Mouse (Mus musculus): ENCODE measurements at regions not wholly inside any gene's neighbourhood (a gene's known extent, or its start where the extent isn't known, plus 50 kb on each side); places are given as distances from the start of the nearest gene placed in this dataset.
A peak's percentile ranks its signal among the peaks of the same experiment; 100 is the strongest.

DNA sequence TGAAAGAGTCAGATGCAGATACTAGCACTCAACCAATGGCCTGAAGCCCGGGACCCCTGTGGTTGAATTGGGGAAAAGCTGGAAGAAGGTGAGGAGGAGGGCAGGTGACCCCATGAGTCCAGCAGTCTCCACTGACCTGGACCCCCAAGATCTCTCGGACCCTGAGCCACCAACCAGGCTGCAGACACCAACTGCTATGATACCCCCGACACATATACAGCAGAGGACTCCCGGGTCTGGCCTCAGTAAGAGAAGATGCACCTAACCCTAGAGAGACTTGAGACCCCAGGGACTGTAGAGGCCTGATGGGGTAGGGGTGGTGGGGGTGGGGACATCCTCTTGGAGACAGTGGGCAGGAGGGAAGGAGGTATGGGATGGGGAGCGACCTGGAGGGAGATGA, 289.5 kb downstream of the Cxxc4 start:
- peak; percentile 43; the same call in 1 of the 2 replicates for ATAC-seq (ENCODE audit: low FRiP score)
- no peaks in the 10 kb centered on the region for H3K4me1 ChIP-seq (replicated peaks; ENCODE audit: control insufficient read depth, insufficient read depth, low read length)
- H3K4me3 ChIP-seq (ENCODE audit: low read depth, low read length) = no peak overlapping the region
- no peak overlapping the region for H3K4me2 ChIP-seq (replicated peaks; ENCODE audit: low read depth, low read length)
- H3K9me3 ChIP-seq (ENCODE audit: control insufficient read depth, low read length) = no peaks in the 10 kb centered on the region
- no peaks in the 10 kb centered on the region for H3K27me3 ChIP-seq (ENCODE audit: control insufficient read depth, insufficient read depth, low read length)
- no peak for DNase-seq (ENCODE audit: low spot score)
- no peaks in the 10 kb centered on the region for H3K36me3 ChIP-seq (ENCODE audit: control insufficient read depth, insufficient read depth, low read length)
- H3K27ac ChIP-seq (ENCODE audit: low read depth, low read length) = no peak overlapping the region
- 88% methylated on average over 5 of the region's 5 CpGs for WGBS
- no peak overlapping the region for H3K9ac ChIP-seq (ENCODE audit: low read depth, low read length)

DNA sequence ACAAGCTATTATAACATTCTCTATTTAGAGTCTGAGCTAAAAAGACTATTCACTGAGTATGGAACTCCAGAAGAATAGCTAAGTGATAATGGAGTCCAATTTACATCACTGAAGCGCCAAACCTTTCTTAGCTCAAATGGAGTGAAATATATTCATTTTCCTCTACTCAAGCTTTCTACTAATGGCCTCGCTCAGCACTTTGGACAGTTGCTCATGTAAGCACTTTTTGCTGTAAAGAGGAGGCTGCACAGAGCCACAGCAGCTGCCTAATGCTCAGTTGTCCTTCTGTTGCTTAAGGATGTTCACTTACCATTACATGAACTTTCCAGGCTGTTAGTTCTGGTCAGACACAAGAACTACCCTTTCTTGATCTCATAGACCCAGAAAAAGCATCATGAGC, 268.7 kb upstream of the Tacr3 start:
- no peak for DNase-seq (ENCODE audit: low spot score)
- Histone ChIP-seq H3K4me1 (replicated peaks; ENCODE audit: control insufficient read depth, insufficient read depth, low read length) (no peaks in the 10 kb centered on the region), H3K36me3 (ENCODE audit: control insufficient read depth, insufficient read depth, low read length) (no peaks in the 10 kb centered on the region), H3K9me3 (ENCODE audit: control insufficient read depth, low read length) (no peaks in the 10 kb centered on the region), H3K27ac (ENCODE audit: low read depth, low read length) (no peak overlapping the region), H3K4me2 (replicated peaks; ENCODE audit: low read depth, low read length) (no peak overlapping the region), H3K4me3 (ENCODE audit: low read depth, low read length) (no peak overlapping the region), H3K9ac (ENCODE audit: low read depth, low read length) (no peak overlapping the region), H3K27me3 (ENCODE audit: control insufficient read depth, insufficient read depth, low read length) (no peaks in the 10 kb centered on the region)
- 83% methylated on average over 2 of the region's 2 CpGs for WGBS
- no peak for ATAC-seq (ENCODE audit: low FRiP score)

DNA sequence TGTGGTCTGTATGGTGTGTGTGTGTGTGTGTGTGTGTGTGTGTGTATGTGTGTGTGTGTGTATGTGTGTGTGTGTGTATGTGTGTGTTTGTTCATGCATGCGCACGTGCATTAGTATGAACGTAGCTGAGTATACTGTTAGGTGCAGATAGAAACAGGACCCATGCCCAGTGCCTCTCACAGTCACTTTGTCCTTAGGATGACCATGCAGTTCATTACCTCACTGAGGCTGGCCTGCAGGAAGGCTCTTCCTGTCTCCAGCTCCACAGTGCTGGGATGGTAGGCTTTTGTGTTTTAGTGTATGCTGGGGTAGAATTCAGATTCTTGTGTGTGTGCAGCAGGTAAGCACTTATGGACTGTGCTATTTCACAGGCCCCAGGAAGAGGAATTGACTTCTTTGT, 250.0 kb upstream of the Tacr3 start:
- Histone ChIP-seq H3K4me2 (replicated peaks; ENCODE audit: low read depth, low read length) (no peak overlapping the region), H3K4me3 (ENCODE audit: low read depth, low read length) (no peak overlapping the region), H3K9me3 (ENCODE audit: control insufficient read depth, low read length) (no peaks in the 10 kb centered on the region), H3K9ac (ENCODE audit: low read depth, low read length) (no peak overlapping the region), H3K4me1 (replicated peaks; ENCODE audit: control insufficient read depth, insufficient read depth, low read length) (no peaks in the 10 kb centered on the region), H3K27ac (ENCODE audit: low read depth, low read length) (no peak overlapping the region), H3K36me3 (ENCODE audit: control insufficient read depth, insufficient read depth, low read length) (no peaks in the 10 kb centered on the region), H3K27me3 (ENCODE audit: control insufficient read depth, insufficient read depth, low read length) (no peaks in the 10 kb centered on the region)
- DNase-seq (ENCODE audit: low spot score) (no peak), ATAC-seq (ENCODE audit: low FRiP score) (0 out of 2 replicates have a peak, but pooled peaks have one; percentile 45)
- WGBS = 93% methylated on average over 3 of the region's 3 CpGs

DNA sequence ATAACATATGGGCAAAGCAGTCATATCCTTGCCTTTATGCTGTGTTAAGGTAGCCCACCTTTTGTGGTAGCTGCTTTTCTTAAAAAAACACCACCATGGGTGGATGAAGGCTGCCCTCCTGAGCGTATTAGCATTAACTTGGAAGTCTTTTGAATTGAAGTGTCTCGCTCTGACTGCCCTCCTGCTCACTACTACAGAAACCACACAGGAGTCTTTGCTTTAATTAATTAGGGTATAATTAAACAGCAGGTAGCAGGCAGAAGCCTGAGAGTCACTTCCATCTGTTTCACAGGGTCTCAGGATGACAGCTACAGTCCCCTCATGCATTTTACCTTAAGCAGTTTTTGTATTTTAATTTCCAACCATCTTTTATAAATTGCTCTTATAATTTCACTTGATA, 240.2 kb upstream of the Tacr3 start:
- no peak overlapping the region for H3K27ac ChIP-seq (ENCODE audit: low read depth, low read length)
- H3K36me3 ChIP-seq (ENCODE audit: control insufficient read depth, insufficient read depth, low read length) = no peaks in the 10 kb centered on the region
- DNase-seq (ENCODE audit: low spot score) = no peak
- no peaks in the 10 kb centered on the region for H3K4me1 ChIP-seq (replicated peaks; ENCODE audit: control insufficient read depth, insufficient read depth, low read length)
- no peak for ATAC-seq (ENCODE audit: low FRiP score)
- H3K4me2 ChIP-seq (replicated peaks; ENCODE audit: low read depth, low read length) = no peak overlapping the region
- 27% methylated on average over 2 of the region's 2 CpGs for WGBS
- no peak overlapping the region for H3K9ac ChIP-seq (ENCODE audit: low read depth, low read length)
- no peaks in the 10 kb centered on the region for H3K27me3 ChIP-seq (ENCODE audit: control insufficient read depth, insufficient read depth, low read length)
- no peaks in the 10 kb centered on the region for H3K9me3 ChIP-seq (ENCODE audit: control insufficient read depth, low read length)
- H3K4me3 ChIP-seq (ENCODE audit: low read depth, low read length) = no peak overlapping the region

DNA sequence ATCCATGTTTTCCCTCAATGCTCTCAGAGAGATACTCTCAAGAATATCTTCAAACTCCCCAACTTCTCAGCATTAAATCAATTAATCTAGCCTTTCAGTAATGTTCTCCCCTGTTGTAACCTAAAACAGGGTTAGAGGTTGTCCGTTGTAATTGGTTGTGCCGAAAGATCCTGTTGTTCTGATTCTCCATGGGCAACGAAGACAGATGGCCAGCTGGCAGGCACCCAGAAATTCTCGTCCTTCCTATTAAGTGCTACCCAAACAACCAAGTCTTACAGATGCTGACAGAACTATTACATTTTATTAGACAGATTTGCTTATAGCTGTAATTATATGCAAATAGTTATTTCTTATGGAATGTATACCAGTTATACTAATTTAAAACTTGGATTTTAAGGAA, 225.9 kb upstream of the Tacr3 start:
- no peaks in the 10 kb centered on the region for H3K36me3 ChIP-seq (ENCODE audit: control insufficient read depth, insufficient read depth, low read length)
- 0 out of 2 replicates have a peak, but pooled peaks cover 2% of the 10 kb centered on the region for H3K4me1 ChIP-seq (replicated peaks; ENCODE audit: control insufficient read depth, insufficient read depth, low read length)
- 52% methylated on average over 4 of the region's 4 CpGs for WGBS
- no peak overlapping the region for H3K4me2 ChIP-seq (replicated peaks; ENCODE audit: low read depth, low read length)
- H3K9me3 ChIP-seq (ENCODE audit: control insufficient read depth, low read length) = no peaks in the 10 kb centered on the region
- no peak overlapping the region for H3K27ac ChIP-seq (ENCODE audit: low read depth, low read length)
- ATAC-seq (ENCODE audit: low FRiP score) (0 out of 2 replicates have a peak, but pooled peaks have one; percentile 10), DNase-seq (ENCODE audit: low spot score) (peak; percentile 18)
- no peak overlapping the region for H3K4me3 ChIP-seq (ENCODE audit: low read depth, low read length)
- H3K27me3 ChIP-seq (ENCODE audit: control insufficient read depth, insufficient read depth, low read length) = no peaks in the 10 kb centered on the region
- H3K9ac ChIP-seq (ENCODE audit: low read depth, low read length) = no peak overlapping the region

DNA sequence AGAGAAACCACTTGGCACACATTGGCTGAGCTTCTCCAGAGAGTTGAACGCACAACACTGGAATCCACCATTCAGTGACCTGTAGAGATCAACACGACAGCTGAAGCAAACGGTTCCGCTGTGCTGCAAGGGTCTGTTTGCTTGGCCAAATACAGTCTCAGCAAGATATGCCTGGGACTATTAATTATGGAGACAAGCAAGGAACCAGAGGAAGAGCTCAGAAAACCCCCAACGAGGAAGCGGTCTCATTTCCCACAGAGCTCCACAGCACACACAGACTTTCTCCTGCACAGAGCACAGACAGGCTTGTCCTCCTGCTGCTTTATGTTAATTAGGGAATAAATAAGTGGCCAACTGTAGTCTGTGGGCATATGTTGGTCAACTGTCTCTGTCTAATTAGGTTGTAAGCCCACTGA, 223.4 kb upstream of the Tacr3 start:
- no peak overlapping the region for H3K4me3 ChIP-seq (ENCODE audit: low read depth, low read length)
- H3K9me3 ChIP-seq (ENCODE audit: control insufficient read depth, low read length) = no peaks in the 10 kb centered on the region
- no peak overlapping the region for H3K4me2 ChIP-seq (replicated peaks; ENCODE audit: low read depth, low read length)
- DNase-seq (ENCODE audit: low spot score) (peak; percentile 22), ATAC-seq (ENCODE audit: low FRiP score) (peak; percentile 96)
- no peaks in the 10 kb centered on the region for H3K36me3 ChIP-seq (ENCODE audit: control insufficient read depth, insufficient read depth, low read length)
- H3K9ac ChIP-seq (ENCODE audit: low read depth, low read length) = no peak overlapping the region
- 0 out of 2 replicates have a peak, but pooled peaks cover 2% of the 10 kb centered on the region for H3K4me1 ChIP-seq (replicated peaks; ENCODE audit: control insufficient read depth, insufficient read depth, low read length)
- WGBS = 42% methylated on average over 6 of the region's 6 CpGs
- no peaks in the 10 kb centered on the region for H3K27me3 ChIP-seq (ENCODE audit: control insufficient read depth, insufficient read depth, low read length)
- no peak overlapping the region for H3K27ac ChIP-seq (ENCODE audit: low read depth, low read length)

DNA sequence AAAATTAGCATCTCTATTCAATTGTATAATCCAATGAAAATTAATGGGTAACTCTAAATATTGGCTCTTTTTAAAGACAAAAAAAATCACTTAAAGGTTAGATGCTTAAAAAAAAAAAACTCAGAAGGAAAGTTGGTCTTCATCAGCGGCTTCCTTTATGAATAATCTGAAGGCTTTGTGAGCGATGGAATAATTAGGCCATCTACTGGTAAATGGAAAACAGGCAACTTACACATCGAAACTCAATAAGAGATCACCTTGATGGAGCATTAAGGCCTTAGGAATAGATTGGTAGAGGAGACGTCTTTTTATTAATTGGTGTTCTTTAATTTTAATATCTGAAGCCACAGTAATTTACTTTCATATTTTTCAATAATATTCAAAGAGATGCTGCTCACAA, 218.6 kb upstream of the Tacr3 start:
- WGBS = 82% methylated on average over 4 of the region's 4 CpGs
- no peak for ATAC-seq (ENCODE audit: low FRiP score)
- Histone ChIP-seq H3K4me2 (replicated peaks; ENCODE audit: low read depth, low read length) (no peak overlapping the region), H3K27ac (ENCODE audit: low read depth, low read length) (no peak overlapping the region), H3K36me3 (ENCODE audit: control insufficient read depth, insufficient read depth, low read length) (no peaks in the 10 kb centered on the region), H3K4me3 (ENCODE audit: low read depth, low read length) (no peak overlapping the region), H3K9ac (ENCODE audit: low read depth, low read length) (no peak overlapping the region), H3K9me3 (ENCODE audit: control insufficient read depth, low read length) (no peaks in the 10 kb centered on the region), H3K27me3 (ENCODE audit: control insufficient read depth, insufficient read depth, low read length) (no peaks in the 10 kb centered on the region), H3K4me1 (replicated peaks; ENCODE audit: control insufficient read depth, insufficient read depth, low read length) (0 out of 2 replicates have a peak, but pooled peaks cover 2% of the 10 kb centered on the region)
- DNase-seq (ENCODE audit: low spot score) = no peak

DNA sequence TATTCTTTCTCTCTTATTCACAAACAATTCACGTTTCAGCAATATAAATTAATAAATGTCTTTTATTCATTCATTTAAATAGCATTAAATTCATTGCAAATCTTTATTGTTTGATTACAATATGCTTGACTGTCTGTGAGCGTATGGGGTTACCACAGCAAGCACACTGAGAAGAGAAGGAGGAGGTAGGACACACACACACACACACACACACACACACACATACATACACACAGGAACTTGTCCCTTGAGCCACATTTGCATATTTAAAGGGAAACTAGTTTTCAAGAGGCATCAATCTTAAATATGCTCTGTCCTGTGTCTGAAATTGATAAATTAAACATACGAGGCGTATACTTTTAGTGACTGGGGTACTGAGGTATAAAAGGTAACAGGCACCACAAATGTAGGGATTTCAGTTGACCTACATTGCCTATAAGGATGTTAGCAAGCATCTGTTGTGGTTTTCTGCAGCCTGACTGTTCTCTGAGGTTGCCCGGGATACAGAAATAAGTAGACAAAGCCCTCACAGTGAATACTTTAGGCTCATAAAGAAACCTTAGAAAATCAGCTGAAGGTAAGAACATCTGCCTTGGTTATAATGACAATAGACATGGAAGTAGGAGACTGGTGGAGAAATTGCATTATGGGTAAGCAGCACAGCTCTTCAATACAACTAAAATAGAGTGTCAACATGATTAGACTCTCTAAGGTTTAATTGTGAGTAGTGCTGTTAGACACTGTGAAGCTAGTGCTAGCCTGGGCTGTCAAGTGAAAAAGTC, 217.1 kb upstream of the Tacr3 start:
- H3K9ac ChIP-seq (ENCODE audit: low read depth, low read length) = no peak overlapping the region
- no peak overlapping the region for H3K4me2 ChIP-seq (replicated peaks; ENCODE audit: low read depth, low read length)
- no peaks in the 10 kb centered on the region for H3K4me1 ChIP-seq (replicated peaks; ENCODE audit: control insufficient read depth, insufficient read depth, low read length)
- DNase-seq (ENCODE audit: low spot score) (peak; percentile 25), ATAC-seq (ENCODE audit: low FRiP score) (peak; percentile 70)
- WGBS = 69% methylated on average over 5 of the region's 5 CpGs
- no peaks in the 10 kb centered on the region for H3K9me3 ChIP-seq (ENCODE audit: control insufficient read depth, low read length)
- no peaks in the 10 kb centered on the region for H3K36me3 ChIP-seq (ENCODE audit: control insufficient read depth, insufficient read depth, low read length)
- H3K4me3 ChIP-seq (ENCODE audit: low read depth, low read length) = no peak overlapping the region
- no peak overlapping the region for H3K27ac ChIP-seq (ENCODE audit: low read depth, low read length)
- H3K27me3 ChIP-seq (ENCODE audit: control insufficient read depth, insufficient read depth, low read length) = no peaks in the 10 kb centered on the region

DNA sequence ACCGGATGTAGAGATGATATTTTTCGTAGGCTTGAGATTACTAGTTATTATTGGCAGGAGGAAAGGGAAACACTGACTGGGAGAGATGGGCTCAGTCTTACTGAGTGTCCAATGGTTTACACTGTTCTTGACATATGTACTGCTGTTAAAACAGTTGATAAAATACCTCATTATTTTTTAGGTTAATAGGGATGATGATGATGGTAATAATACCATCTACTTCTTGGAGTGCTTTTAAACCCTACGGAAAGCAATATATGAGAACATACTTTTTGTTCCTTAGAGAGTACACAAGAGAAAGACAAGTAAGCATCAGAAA, 216.6 kb upstream of the Tacr3 start:
- no peak overlapping the region for H3K4me3 ChIP-seq (ENCODE audit: low read depth, low read length)
- H3K4me2 ChIP-seq (replicated peaks; ENCODE audit: low read depth, low read length) = no peak overlapping the region
- 87% methylated on average over 3 of the region's 3 CpGs for WGBS
- no peaks in the 10 kb centered on the region for H3K4me1 ChIP-seq (replicated peaks; ENCODE audit: control insufficient read depth, insufficient read depth, low read length)
- DNase-seq (ENCODE audit: low spot score) = no peak
- H3K27me3 ChIP-seq (ENCODE audit: control insufficient read depth, insufficient read depth, low read length) = no peaks in the 10 kb centered on the region
- no peak overlapping the region for H3K9ac ChIP-seq (ENCODE audit: low read depth, low read length)
- no peak overlapping the region for H3K27ac ChIP-seq (ENCODE audit: low read depth, low read length)
- no peaks in the 10 kb centered on the region for H3K9me3 ChIP-seq (ENCODE audit: control insufficient read depth, low read length)
- no peak for ATAC-seq (ENCODE audit: low FRiP score)
- H3K36me3 ChIP-seq (ENCODE audit: control insufficient read depth, insufficient read depth, low read length) = no peaks in the 10 kb centered on the region

All from hindbrain, embryonic 11.5 days (tissue).